Mouse (Mus musculus) G1E (cell line): ENCODE measurements around the gene Pde10a. TPM values are rescaled to one million over a fixed set of nuclear protein-coding genes. Genes with fewer than 3 reads are reported as not detected.

Experiments used
- ATAC-seq: 2 replicates; pipeline ENCODE4 v1.8.0; 2016; ENCODE audit warnings: mild to moderate bottlenecking; ENCODE audit not compliant: insufficient number of reproducible peaks, poor library complexity, low FRiP score, severe bottlenecking; ENCODE audit errors: extremely low read depth
- DNase-seq: peaks from one replicate; pipeline ENCODE4 v3.0.0; 2012; ENCODE audit warnings: low spot score
- H3K27me3 ChIP-seq: 2 replicates; pipeline ENCODE4 v1.6.1; 2012; ENCODE audit warnings: mild to moderate bottlenecking, low read length, inconsistent platforms; ENCODE audit not compliant: insufficient read depth
- H3K36me3 ChIP-seq: replicated peaks from 2 replicates; pipeline ENCODE3; 2012; ENCODE audit warnings: mild to moderate bottlenecking, inconsistent platforms
- H3K4me1 ChIP-seq: 2 replicates; pipeline ENCODE4 v1.6.1; 2012; ENCODE audit warnings: low read depth, low read length, inconsistent platforms, mixed read lengths; ENCODE audit not compliant: insufficient read depth
- H3K4me3 ChIP-seq: 2 replicates; pipeline ENCODE4 v1.5.1; 2012; ENCODE audit warnings: low read depth, mild to moderate bottlenecking, inconsistent platforms, low read length, moderate library complexity, mixed read lengths
- H3K9me3 ChIP-seq: replicated peaks from 2 replicates; pipeline ENCODE4 v1.6.1; 2012; ENCODE audit warnings: inconsistent platforms
- CTCF ChIP-seq: IDR thresholded peaks from 2 replicates; pipeline ENCODE4 v1.5.1; 2012; ENCODE audit warnings: low read depth, low read length, inconsistent platforms, mixed read lengths
- GATA1 ChIP-seq: IDR thresholded peaks from 2 replicates; pipeline ENCODE4 v1.6.1; 2012; ENCODE audit warnings: borderline replicate concordance, low read length, inconsistent platforms, mixed read lengths
- GATA2 ChIP-seq: IDR thresholded peaks from 2 replicates; pipeline ENCODE4 v1.6.1; 2012; ENCODE audit warnings: low read depth, low read length, inconsistent platforms, borderline replicate concordance
- POLR2AphosphoS5 ChIP-seq: IDR thresholded peaks from 2 replicates; pipeline ENCODE4 v1.6.1; 2012; ENCODE audit warnings: low read depth, low read length, inconsistent platforms; ENCODE audit not compliant: insufficient replicate concordance
- TAL1 ChIP-seq: conservative IDR thresholded peaks from 2 replicates; pipeline ENCODE4 v1.6.1; 2012; ENCODE audit warnings: low read depth, low read length, inconsistent platforms, mixed read lengths
- polyA plus RNA-seq: library from polyadenylated mRNA; stranded (reverse); fragments of >175 nt; gene quantifications from 2 replicates; pipeline ENCODE4 v1.2.3, GENCODE M21; 2012
- total RNA-seq, 2 experiments: library from RNA; stranded (forward) in 1 of 2; stranded (reverse) in 1 of 2; fragments of 200-1000 nt in 1 of 2; fragments of >200 nt in 1 of 2; fragmentation: Nextera tagmentation in 1 of 2; gene quantifications; 2 replicates each; pipeline ENCODE4 v1.2.3; 2014 to 2017

The Pde10a gene
- total and polyA plus RNA-seq, 3 experiments, result 0.27 to 0.83 TPM; not detected in 1

DNA sequence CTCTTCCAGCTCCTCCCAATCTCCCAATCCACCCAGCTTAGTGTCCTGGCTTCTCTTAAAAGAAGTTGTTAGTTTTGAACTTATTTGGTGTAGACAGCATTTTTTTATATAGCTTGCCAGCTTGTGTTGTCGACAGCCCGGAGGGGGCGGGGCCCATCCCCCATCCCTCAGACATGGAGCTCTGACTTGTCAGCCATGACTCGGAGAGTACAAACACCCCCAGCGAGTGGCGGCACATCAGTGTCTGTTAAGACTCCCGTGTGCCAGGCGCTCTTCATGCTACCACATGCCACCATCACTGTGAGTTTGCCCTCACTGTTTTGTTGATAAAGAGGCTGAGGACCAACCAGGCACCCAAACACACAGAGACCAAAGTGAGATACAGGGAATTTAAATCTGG is 404.5 kb downstream of the Pde10a start:
- TF ChIP-seq GATA2 (no peak), POLR2AphosphoS5 (no peak), TAL1 (no peak), CTCF (no peak), GATA1 (no peak)
- H3K4me1 ChIP-seq, result no peaks in the 10 kb centered on the region
- ATAC-seq (no peak), DNase-seq (no peak)
- peaks cover 18% of the 10 kb centered on the region for H3K9me3 ChIP-seq
- H3K4me3 ChIP-seq, result no peak overlapping the region
- H3K27me3 ChIP-seq, result no peaks in the 10 kb centered on the region
- no peaks in the 10 kb centered on the region for H3K36me3 ChIP-seq

DNA sequence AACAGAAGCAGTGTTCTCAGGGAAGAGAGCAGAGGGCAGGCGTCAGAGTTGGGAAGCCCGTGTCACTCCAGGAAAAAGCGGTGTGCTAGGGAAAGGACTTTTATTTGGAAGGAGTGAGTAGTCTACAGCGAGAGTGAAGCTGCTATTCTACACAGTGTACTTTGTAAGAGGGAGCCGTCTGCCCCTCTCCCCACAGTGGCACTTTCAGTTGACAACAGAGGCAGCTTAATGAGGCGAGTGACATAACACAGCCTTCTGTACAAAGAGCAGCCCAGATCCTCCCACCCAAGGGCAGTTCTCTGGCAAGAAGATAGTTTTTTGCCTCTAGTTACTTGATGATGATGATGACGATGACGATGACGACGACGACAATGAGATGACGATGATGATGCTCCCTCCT is 410.4 kb downstream of the Pde10a start:
- TF ChIP-seq POLR2AphosphoS5 (no peak), GATA2 (no peak), TAL1 (no peak), CTCF (no peak), GATA1 (no peak)
- peaks cover 11% of the 10 kb centered on the region; the same call in 1 of the 2 replicates for H3K9me3 ChIP-seq
- no peak for DNase-seq
- no peaks in the 10 kb centered on the region for H3K36me3 ChIP-seq
- no peaks in the 10 kb centered on the region for H3K27me3 ChIP-seq
- no peaks in the 10 kb centered on the region for H3K4me1 ChIP-seq
- no peak for ATAC-seq
- no peak overlapping the region for H3K4me3 ChIP-seq

DNA sequence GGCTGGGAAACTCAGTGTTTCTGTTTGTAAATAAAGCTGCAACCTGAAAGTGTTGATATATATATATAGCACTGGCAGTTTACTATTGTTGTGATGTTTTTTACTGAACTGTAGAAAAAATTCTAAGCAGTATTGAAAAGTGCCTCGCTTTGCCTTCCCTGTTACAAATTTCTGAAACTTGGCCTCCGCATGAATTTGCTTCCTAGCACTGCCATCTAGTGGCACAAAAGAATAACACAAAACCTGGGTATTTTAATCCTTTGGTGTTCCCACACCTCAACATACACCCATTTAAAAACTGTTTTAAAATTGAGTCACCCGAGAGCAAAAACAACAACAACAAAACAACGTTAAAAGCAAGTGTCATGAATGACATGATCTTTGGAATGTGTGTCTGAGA is 411.4 kb downstream of the Pde10a start:
- H3K36me3 ChIP-seq, result no peaks in the 10 kb centered on the region
- no peaks in the 10 kb centered on the region for H3K27me3 ChIP-seq
- peaks cover 13% of the 10 kb centered on the region; the same call in 1 of the 2 replicates for H3K9me3 ChIP-seq
- no peak for ATAC-seq
- no peak for DNase-seq
- no peaks in the 10 kb centered on the region for H3K4me1 ChIP-seq
- TF ChIP-seq TAL1 (no peak), POLR2AphosphoS5 (no peak), GATA1 (no peak), GATA2 (no peak), CTCF (no peak)
- no peak overlapping the region for H3K4me3 ChIP-seq

DNA sequence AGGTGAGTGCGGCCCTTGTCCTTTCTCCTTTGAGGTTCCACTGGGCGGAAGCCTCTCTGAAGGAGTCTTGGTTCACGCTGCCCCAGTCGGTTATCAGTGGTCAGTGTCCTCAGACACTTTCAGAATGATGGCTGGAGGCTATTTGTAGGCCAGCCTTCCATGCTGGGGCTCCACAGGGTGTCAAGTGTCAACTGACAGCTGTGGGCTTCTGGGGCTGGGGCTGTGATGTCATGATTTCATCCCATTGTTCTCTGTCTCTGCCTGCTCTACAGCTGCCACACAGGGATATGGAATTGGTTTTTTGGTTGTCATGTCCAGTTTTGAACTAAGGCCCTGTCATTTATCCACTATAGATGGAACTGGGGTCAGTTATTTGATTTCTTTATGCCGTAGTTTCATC is 426.4 kb downstream of the Pde10a start:
- ATAC-seq (no peak), DNase-seq (no peak)
- TF ChIP-seq TAL1 (no peak), GATA1 (no peak), GATA2 (no peak), CTCF (no peak), POLR2AphosphoS5 (no peak)
- Histone ChIP-seq H3K4me1 (no peaks in the 10 kb centered on the region), H3K4me3 (no peak overlapping the region), H3K27me3 (no peaks in the 10 kb centered on the region), H3K9me3 (peaks cover 19% of the 10 kb centered on the region), H3K36me3 (no peaks in the 10 kb centered on the region)

DNA sequence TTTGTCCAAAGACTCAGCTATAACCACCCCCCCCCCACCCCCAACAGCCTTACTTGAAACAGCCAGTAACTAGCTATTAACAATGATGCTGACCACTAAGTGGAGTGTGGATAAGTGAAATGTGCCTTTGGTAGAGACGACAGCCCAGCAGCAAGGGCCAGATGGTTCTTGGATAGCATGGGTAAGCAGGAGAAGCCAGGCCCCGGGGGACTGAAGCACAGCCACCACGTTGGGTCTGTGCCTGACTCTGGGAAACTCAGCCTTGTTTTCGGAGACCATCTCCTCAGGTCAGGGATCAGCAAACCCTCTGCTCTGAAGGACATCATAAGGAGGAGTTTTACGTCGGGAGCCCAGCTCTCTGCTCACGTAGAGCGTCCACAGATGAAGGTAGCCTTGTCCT is 427.8 kb downstream of the Pde10a start:
- no peak overlapping the region for H3K4me3 ChIP-seq
- no peak for ATAC-seq
- peaks cover 19% of the 10 kb centered on the region for H3K9me3 ChIP-seq
- H3K27me3 ChIP-seq, result no peaks in the 10 kb centered on the region
- no peaks in the 10 kb centered on the region for H3K36me3 ChIP-seq
- no peak for DNase-seq
- no peak for TF ChIP-seq GATA1
- TF ChIP-seq CTCF, result no peak
- no peaks in the 10 kb centered on the region for H3K4me1 ChIP-seq

DNA sequence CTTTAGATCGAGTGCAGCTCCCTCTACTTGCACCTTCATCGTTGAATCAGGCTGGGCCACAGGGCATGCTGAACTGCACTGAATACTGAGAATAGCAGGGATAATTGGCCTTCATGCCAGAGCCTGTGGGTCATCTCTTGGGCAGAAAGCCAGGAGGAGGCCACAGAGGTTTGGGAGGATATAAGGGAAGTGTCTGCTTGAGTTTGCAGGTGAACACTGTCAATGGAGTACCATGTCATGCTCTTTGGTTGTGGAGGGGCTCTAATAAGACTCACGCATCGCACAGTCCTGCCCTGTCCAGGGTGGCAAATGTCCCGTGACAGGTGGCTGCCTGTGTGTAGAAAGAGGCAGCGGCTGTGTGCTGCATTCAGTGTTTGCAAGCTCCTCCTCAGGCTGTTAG is 433.0 kb downstream of the Pde10a start:
- no peaks in the 10 kb centered on the region for H3K27me3 ChIP-seq
- no peaks in the 10 kb centered on the region for H3K36me3 ChIP-seq
- peaks cover 12% of the 10 kb centered on the region for H3K9me3 ChIP-seq
- no peaks in the 10 kb centered on the region for H3K4me1 ChIP-seq
- ATAC-seq (no peak), DNase-seq (no peak)
- no peak for TF ChIP-seq POLR2AphosphoS5
- no peak for TF ChIP-seq GATA1
- TF ChIP-seq TAL1, result no peak
- TF ChIP-seq GATA2, result no peak
- no peak for TF ChIP-seq CTCF
- H3K4me3 ChIP-seq, result no peak overlapping the region

DNA sequence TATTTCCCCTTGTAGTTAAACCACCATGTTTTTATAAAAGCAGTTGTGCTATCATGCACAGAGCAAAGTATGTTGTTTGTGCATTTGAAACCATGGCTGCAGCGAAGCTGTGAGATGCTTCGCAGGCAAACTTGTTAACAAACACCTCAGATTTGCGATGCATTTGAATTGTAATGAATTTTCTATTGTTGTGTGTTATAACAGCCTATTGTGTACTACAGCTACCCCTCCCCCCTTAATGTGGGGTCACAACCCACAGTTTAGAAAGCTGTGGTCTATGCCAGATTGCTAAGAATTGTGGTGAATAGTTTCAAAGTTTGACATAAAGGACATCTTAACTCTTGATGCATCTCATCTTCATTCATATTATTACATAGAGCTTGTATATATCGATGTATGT is 435.2 kb downstream of the Pde10a start:
- ATAC-seq, result no peak
- Histone ChIP-seq H3K36me3 (no peaks in the 10 kb centered on the region), H3K27me3 (no peaks in the 10 kb centered on the region), H3K4me3 (no peak overlapping the region), H3K4me1 (no peaks in the 10 kb centered on the region), H3K9me3 (peaks cover 10% of the 10 kb centered on the region)
- DNase-seq, result no peak
- TF ChIP-seq GATA2, result no peak
- TF ChIP-seq CTCF, result no peak
- no peak for TF ChIP-seq TAL1
- no peak for TF ChIP-seq GATA1
- no peak for TF ChIP-seq POLR2AphosphoS5
